Mouse (Mus musculus): Measurements from ENCODE around the gene Tmem253. TPM values are rescaled to one million over a fixed set of nuclear protein-coding genes. Genes with fewer than 3 reads are reported as not detected.
"Not testable (repeated sequence)": the region's sequence is repeated elsewhere in the genome, so short reads cannot be mapped to it uniquely, and the experiment has no call there.

The Tmem253 gene
- polyA plus RNA-seq, 1 experiment from 2014 or later = 1.6 TPM

DNA sequence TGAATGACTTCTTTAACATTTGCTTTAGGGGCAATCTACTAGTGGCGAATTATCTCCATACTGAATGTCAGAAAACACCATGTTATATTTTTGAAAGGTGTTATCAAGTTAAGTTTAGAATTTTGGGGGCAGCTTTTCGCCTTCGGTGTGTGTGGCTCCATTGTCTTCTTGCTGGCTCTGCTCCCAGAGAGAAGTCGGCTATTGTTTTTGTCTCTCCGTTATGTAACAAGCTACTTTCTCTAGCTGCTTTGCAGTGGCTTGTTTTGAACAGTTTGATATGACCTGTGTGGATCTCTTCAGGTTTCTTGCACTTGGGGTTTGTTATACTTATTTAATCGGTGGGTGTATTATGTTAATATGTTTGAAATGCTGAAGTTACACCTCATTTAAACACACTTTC is 28.0 kb downstream of the Tmem253 start:
- DNase-seq (ENCODE audit: low spot score) (no peak), ATAC-seq (ENCODE audit: low FRiP score) (no peak)
- Histone ChIP-seq H3K9me3 (ENCODE audit: control insufficient read depth, low read length) (no peaks in the 10 kb centered on the region), H3K4me3 (ENCODE audit: low read depth, low read length) (no peak overlapping the region), H3K36me3 (ENCODE audit: control insufficient read depth, insufficient read depth, low read length) (no peaks in the 10 kb centered on the region), H3K27me3 (ENCODE audit: control insufficient read depth, insufficient read depth, low read length) (no peaks in the 10 kb centered on the region), H3K4me1 (replicated peaks; ENCODE audit: control insufficient read depth, insufficient read depth, low read length) (no peaks in the 10 kb centered on the region), H3K4me2 (replicated peaks; ENCODE audit: low read depth, low read length) (no peak overlapping the region), H3K27ac (ENCODE audit: low read depth, low read length) (no peak overlapping the region), H3K9ac (ENCODE audit: low read depth, low read length) (no peak overlapping the region)
- 78% methylated on average over 6 of the region's 6 CpGs for WGBS

DNA sequence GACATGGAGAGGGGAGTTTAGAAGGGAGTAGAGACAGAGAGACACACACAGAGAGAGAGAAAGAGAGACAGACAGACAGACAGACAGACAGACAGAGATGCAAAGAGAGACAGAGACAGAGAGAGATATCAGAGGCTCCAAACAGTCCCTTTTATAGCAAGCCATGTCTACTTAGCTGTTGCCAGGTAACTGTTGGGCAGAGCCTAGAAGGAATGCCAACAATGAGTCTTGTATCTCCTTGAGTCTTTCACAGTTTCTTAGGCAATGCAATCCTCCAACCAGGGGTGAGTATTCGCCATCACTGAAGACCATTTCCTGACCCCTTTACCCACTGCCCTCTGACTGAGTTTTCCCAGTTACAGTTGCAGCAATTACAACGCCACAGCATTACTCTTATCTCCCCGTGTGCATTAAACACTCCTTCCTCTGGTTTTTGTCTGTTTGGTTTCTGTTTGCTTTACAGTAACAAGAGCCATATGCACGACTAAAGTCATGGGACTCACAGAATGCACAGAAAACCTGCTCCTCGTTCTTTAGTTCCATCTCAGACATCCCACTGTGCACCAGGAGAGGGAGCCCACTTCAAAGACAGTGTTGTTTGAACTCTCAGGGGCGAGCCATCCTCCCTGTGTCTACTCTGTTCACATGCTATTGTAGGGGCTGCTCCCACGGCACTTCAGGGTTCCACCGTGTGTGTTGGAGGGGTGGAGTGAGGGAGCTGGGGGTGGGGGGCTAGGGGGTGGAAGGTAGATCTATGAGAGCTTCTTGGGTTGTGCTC is 29.6 kb downstream of the Tmem253 start:
- H3K9me3 ChIP-seq (ENCODE audit: control insufficient read depth, low read length) = no peaks in the 10 kb centered on the region
- H3K9ac ChIP-seq (ENCODE audit: low read depth, low read length) = no peak overlapping the region
- 8% methylated on average over 8 of the region's 8 CpGs for WGBS
- no peaks in the 10 kb centered on the region for H3K36me3 ChIP-seq (ENCODE audit: control insufficient read depth, insufficient read depth, low read length)
- H3K27ac ChIP-seq (ENCODE audit: low read depth, low read length) = no peak overlapping the region
- H3K4me2 ChIP-seq (replicated peaks; ENCODE audit: low read depth, low read length) = no peak overlapping the region
- DNase-seq (ENCODE audit: low spot score) = peak; percentile 44
- no peaks in the 10 kb centered on the region for H3K27me3 ChIP-seq (ENCODE audit: control insufficient read depth, insufficient read depth, low read length)
- H3K4me1 ChIP-seq (replicated peaks; ENCODE audit: control insufficient read depth, insufficient read depth, low read length) = no peaks in the 10 kb centered on the region
- H3K4me3 ChIP-seq (ENCODE audit: low read depth, low read length) = no peak overlapping the region
- 0 out of 2 replicates have a peak, but pooled peaks have one; percentile 64 for ATAC-seq (ENCODE audit: low FRiP score)

DNA sequence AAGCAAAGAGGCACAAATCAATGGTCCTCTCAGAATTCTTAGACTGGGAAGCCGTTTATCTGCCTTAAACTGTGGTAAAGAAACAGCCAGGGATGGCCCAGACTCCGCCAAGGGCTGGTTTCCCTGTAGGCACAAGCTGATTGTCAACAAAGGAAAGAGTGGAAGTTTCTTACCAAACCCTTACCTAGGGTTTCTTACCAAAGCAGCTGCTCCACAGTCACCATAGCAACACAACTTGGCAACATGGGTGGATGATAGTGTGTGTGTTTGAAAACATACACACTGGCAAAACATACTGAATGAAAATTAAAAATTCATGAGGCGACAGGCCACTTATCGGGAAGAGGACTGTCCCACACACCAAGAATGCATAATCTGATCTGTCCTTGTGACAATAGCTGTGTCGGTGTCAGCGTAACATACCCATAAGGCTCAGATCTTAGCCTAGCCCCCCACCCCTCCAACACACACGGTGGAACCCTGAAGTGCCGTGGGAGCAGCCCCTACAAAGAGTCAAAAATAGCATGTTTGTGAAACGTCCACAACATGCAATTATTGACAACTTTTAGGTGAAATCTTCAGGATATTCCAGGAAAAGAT is 30.6 kb downstream of the Tmem253 start:
- DNase-seq (ENCODE audit: low spot score) (no peak), ATAC-seq (ENCODE audit: low FRiP score) (peak; percentile 45; the same call in 1 of the 2 replicates)
- Histone ChIP-seq H3K9me3 (ENCODE audit: control insufficient read depth, low read length) (no peaks in the 10 kb centered on the region), H3K27ac (ENCODE audit: low read depth, low read length) (no peak overlapping the region), H3K4me1 (replicated peaks; ENCODE audit: control insufficient read depth, insufficient read depth, low read length) (no peaks in the 10 kb centered on the region), H3K27me3 (ENCODE audit: control insufficient read depth, insufficient read depth, low read length) (no peaks in the 10 kb centered on the region), H3K9ac (ENCODE audit: low read depth, low read length) (no peak overlapping the region), H3K36me3 (ENCODE audit: control insufficient read depth, insufficient read depth, low read length) (no peaks in the 10 kb centered on the region), H3K4me2 (replicated peaks; ENCODE audit: low read depth, low read length) (no peak overlapping the region), H3K4me3 (ENCODE audit: low read depth, low read length) (no peak overlapping the region)
- 48% methylated on average over 9 of the region's 9 CpGs for WGBS

DNA sequence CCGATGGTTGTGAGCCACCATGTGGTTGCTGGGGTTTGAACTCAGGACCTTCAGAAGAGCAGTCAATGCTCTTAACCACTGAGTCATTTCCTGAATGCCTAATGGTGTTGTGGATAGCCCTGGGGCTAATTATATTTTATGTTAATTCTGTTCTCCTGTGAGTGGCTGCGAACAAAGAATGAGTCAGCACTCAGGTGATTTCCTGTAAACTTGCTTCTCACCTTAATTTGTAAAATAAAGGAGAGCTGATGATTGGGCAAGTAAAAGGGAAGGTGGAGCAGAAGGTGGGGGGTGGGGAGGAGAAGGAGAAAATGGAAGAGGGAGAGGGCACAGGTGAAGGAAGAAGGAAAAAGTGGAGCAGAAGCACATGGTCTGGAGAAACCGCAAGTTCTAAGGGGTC is 37.3 kb downstream of the Tmem253 start:
- not testable (repeated sequence) for DNase-seq (ENCODE audit: low spot score); H3K27ac ChIP-seq (ENCODE audit: low read depth, low read length); H3K27me3 ChIP-seq (ENCODE audit: control insufficient read depth, insufficient read depth, low read length); H3K4me1 ChIP-seq (replicated peaks; ENCODE audit: control insufficient read depth, insufficient read depth, low read length); H3K9ac ChIP-seq (ENCODE audit: low read depth, low read length); H3K36me3 ChIP-seq (ENCODE audit: control insufficient read depth, insufficient read depth, low read length); H3K4me2 ChIP-seq (replicated peaks; ENCODE audit: low read depth, low read length); H3K9me3 ChIP-seq (ENCODE audit: control insufficient read depth, low read length); H3K4me3 ChIP-seq (ENCODE audit: low read depth, low read length); ATAC-seq (ENCODE audit: low FRiP score)
- 92% methylated on average over 3 of the region's 3 CpGs for WGBS

DNA sequence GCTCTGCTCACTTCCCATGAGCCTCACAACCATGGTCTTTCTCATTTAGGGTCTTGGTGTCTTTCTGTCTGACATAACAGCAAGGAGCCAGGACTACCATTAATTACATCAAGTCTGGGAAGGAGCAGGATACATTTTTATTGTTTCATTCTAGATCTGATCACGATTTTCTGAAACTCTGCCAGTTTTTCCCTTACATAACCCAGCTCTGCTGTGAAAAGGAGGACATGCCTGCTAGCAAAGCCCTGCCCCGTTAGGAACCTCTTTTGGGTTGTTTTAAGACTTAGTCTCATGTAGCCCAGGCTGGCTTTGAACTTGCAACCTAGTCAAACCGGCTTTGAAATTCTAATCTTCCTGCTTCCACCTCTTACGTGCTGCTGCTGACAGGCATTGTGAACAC is 44.5 kb downstream of the Tmem253 start:
- no peak overlapping the region for H3K9ac ChIP-seq (ENCODE audit: low read depth, low read length)
- WGBS = 70% methylated on average over 4 of the region's 4 CpGs
- H3K4me1 ChIP-seq (replicated peaks; ENCODE audit: control insufficient read depth, insufficient read depth, low read length) = no peaks in the 10 kb centered on the region
- no peak for DNase-seq (ENCODE audit: low spot score)
- no peaks in the 10 kb centered on the region for H3K27me3 ChIP-seq (ENCODE audit: control insufficient read depth, insufficient read depth, low read length)
- H3K36me3 ChIP-seq (ENCODE audit: control insufficient read depth, insufficient read depth, low read length) = no peaks in the 10 kb centered on the region
- ATAC-seq (ENCODE audit: low FRiP score) = no peak
- H3K4me3 ChIP-seq (ENCODE audit: low read depth, low read length) = no peak overlapping the region
- no peak overlapping the region for H3K4me2 ChIP-seq (replicated peaks; ENCODE audit: low read depth, low read length)
- no peak overlapping the region for H3K27ac ChIP-seq (ENCODE audit: low read depth, low read length)
- H3K9me3 ChIP-seq (ENCODE audit: control insufficient read depth, low read length) = no peaks in the 10 kb centered on the region

DNA sequence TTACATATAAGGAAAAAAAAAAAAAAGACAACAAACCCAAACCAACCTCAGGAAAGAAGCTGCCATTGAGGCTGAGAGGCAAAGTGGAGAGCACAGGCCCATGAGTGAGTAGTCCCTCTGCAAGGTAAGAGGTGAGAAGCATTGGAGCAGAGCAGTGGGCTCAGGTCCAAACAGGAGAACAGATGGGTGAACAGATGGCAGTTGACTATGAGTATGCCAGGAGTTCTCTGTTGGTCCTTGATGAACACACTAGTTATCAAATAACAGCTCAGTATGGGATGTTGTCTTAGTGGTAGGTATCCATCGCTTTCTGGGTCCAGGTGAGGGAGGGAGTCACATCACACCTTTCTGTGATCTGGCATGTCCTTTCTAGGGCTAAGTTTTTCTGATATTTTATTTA is 45.3 kb downstream of the Tmem253 start:
- Histone ChIP-seq H3K36me3 (ENCODE audit: control insufficient read depth, insufficient read depth, low read length) (no peaks in the 10 kb centered on the region), H3K27me3 (ENCODE audit: control insufficient read depth, insufficient read depth, low read length) (no peaks in the 10 kb centered on the region), H3K4me3 (ENCODE audit: low read depth, low read length) (no peak overlapping the region), H3K4me2 (replicated peaks; ENCODE audit: low read depth, low read length) (no peak overlapping the region), H3K9me3 (ENCODE audit: control insufficient read depth, low read length) (no peaks in the 10 kb centered on the region), H3K4me1 (replicated peaks; ENCODE audit: control insufficient read depth, insufficient read depth, low read length) (no peaks in the 10 kb centered on the region), H3K9ac (ENCODE audit: low read depth, low read length) (no peak overlapping the region), H3K27ac (ENCODE audit: low read depth, low read length) (no peak overlapping the region)
- DNase-seq (ENCODE audit: low spot score) = no peak
- 92% methylated on average over 1 of the region's 1 CpGs for WGBS
- no peak for ATAC-seq (ENCODE audit: low FRiP score)

DNA sequence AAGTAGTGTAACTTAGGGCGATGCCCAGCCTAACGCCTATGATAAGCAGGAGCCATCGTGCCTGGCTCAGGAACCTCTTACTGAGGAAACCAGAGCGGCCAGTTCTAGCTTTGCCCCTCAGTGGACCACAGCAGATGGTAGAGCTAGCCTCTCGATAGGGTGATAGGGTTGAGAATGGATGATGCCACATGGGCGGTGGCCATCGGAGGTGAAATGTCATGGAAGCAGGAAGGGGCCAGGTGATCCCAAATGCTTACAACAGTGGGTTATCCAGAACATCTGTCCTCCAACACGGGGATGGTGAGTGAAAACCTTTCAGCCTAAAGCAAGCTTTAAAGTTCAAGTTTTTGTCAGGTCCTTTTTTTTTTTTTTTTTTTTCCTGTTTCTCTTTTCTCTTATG is 46.3 kb downstream of the Tmem253 start:
- Histone ChIP-seq H3K9ac (ENCODE audit: low read depth, low read length) (no peak overlapping the region), H3K4me3 (ENCODE audit: low read depth, low read length) (no peak overlapping the region), H3K27ac (ENCODE audit: low read depth, low read length) (no peak overlapping the region), H3K4me1 (replicated peaks; ENCODE audit: control insufficient read depth, insufficient read depth, low read length) (no peaks in the 10 kb centered on the region), H3K36me3 (ENCODE audit: control insufficient read depth, insufficient read depth, low read length) (no peaks in the 10 kb centered on the region), H3K4me2 (replicated peaks; ENCODE audit: low read depth, low read length) (no peak overlapping the region), H3K27me3 (ENCODE audit: control insufficient read depth, insufficient read depth, low read length) (no peaks in the 10 kb centered on the region), H3K9me3 (ENCODE audit: control insufficient read depth, low read length) (no peaks in the 10 kb centered on the region)
- WGBS = 85% methylated on average over 8 of the region's 8 CpGs
- DNase-seq (ENCODE audit: low spot score) (no peak), ATAC-seq (ENCODE audit: low FRiP score) (no peak)

DNA sequence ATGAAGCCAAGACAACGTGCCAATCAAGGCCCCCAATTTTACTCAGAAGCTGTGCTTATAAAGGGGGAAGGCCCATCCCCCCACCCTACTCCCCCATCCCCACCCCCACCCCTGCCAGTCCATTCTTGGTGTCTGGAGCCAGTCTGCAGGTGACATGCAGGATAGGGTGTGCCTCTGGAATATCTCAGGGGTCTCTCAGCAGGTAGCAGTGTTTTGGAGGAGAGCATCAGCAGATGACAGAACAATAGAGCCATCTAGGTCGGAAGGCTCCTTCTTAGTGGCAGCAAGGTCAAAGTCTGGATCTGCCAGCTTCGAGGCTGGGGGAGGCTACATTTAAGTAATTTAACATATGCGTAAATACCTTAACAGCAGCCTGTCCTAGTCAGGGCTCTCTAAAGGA is 50.7 kb downstream of the Tmem253 start:
- 52% methylated on average over 4 of the region's 4 CpGs for WGBS
- no peak overlapping the region for H3K4me2 ChIP-seq (replicated peaks; ENCODE audit: low read depth, low read length)
- no peaks in the 10 kb centered on the region for H3K27me3 ChIP-seq (ENCODE audit: control insufficient read depth, insufficient read depth, low read length)

More for the DNA sequence above, 50.7 kb downstream of the Tmem253 start:
- no peak overlapping the region for H3K4me3 ChIP-seq (ENCODE audit: low read depth, low read length)
- H3K27ac ChIP-seq (ENCODE audit: low read depth, low read length) = no peak overlapping the region
- DNase-seq (ENCODE audit: low spot score) (no peak), ATAC-seq (ENCODE audit: low FRiP score) (no peak)
- H3K9me3 ChIP-seq (ENCODE audit: control insufficient read depth, low read length) = no peaks in the 10 kb centered on the region
- H3K9ac ChIP-seq (ENCODE audit: low read depth, low read length) = no peak overlapping the region
- no peaks in the 10 kb centered on the region for H3K4me1 ChIP-seq (replicated peaks; ENCODE audit: control insufficient read depth, insufficient read depth, low read length)
- no peaks in the 10 kb centered on the region for H3K36me3 ChIP-seq (ENCODE audit: control insufficient read depth, insufficient read depth, low read length)
